Mouse (Mus musculus): ENCODE data around the gene Fnbp1. TPM values are rescaled to one million over a fixed set of nuclear protein-coding genes. Genes with fewer than 3 reads are reported as not detected.

Fnbp1 gene
- polyA plus RNA-seq, 1 experiment, result 46.3 TPM

DNA sequence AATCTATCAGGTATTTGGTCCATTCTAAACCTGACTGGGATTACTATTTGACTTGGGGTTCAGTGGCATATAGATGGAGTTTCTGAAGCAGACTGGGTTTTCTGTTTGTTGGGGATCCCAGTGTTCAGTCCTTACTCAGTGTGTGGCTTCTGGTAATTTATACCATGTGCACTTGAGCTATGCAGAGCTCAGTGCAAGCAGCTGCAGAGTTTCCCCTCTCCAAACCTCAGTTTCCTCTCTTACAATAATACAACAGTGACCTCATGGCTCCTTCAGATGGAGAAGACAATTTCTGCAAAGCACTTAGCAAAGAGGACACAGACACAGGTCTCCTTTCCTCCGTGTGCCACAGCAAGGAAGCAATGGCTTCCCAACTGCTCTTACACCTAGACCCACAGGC, 3.1 kb upstream of the Fnbp1 start:
- no peak for DNase-seq (ENCODE audit: low read depth)
- TF ChIP-seq POLR2A (IDR thresholded peaks at IDR 0.05; ENCODE audit: borderline replicate concordance, extremely low read depth, insufficient read depth, insufficient read length, poor library complexity, severe bottlenecking), result no peak
- TF ChIP-seq CTCF (IDR thresholded peaks at IDR 0.05; ENCODE audit: borderline replicate concordance, extremely low read depth, insufficient read depth, insufficient read length), result no peak

DNA sequence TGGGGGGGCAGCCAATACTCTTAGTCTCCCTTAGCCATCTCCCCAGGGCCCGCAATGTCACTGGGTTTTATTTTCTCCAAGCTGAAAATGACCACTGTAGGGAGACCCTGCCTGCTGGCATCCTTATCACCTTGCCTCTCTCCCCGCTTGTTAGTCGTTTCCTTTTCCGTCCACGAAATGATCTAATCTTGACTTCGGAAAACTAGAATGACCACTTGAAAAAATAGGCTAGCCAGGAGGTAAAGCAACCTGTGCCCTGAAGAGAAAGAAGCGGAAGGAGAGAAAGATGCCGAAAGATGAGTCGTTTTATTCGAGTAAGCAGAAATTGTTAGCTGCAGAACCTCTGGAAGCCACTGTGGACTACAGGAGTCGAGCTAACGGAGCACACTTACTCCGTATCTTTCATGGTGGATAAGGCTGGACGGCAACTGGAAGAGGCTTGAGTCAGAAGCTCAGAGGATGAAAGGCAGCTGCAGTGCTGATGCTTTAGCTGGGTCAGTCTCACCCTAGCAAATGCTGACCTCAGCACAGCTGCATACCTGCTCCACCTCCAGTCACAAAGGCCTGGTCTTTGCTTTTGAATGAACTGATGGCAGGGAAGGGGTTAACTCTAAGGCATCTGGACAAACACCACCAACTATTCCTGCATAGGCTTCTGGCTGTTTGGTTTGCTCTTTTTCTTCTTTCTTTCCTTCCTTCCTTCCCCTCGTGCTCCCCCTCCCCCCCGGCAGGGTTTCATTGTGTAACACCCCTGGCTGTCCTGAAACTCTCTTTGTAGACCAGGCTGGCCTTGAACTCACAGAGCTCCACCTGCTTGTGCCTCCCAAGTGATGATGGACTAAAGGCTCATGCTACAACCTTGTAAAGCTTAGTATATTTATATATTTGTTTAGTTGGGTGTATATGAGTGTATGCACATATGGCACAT, 2.2 kb upstream of the Fnbp1 start:
- TF ChIP-seq CTCF (IDR thresholded peaks at IDR 0.05; ENCODE audit: borderline replicate concordance, extremely low read depth, insufficient read depth, insufficient read length), result no peak
- TF ChIP-seq POLR2A (IDR thresholded peaks at IDR 0.05; ENCODE audit: borderline replicate concordance, extremely low read depth, insufficient read depth, insufficient read length, poor library complexity, severe bottlenecking), result no peak
- no peak for DNase-seq (ENCODE audit: low read depth)

DNA sequence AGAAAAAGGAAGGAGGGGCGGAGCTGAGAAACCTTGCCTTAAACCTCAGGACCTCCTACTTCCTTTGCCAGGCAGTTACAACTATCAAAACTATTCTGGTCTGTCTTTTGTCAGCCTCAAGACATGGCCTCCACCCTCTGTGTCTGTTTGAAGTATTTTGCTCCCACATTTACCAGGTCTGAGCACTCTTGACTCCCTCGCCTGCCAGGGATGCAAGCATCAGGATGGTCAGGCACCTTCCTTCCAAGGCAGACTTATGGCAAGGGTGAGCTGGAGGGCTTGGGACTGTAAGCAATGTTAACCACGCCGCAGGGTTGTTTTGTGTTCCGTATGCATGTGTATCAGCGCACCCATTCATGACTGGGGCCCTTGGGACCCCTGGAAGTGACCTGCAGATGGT, 1.5 kb upstream of the Fnbp1 start:
- TF ChIP-seq POLR2A (IDR thresholded peaks at IDR 0.05; ENCODE audit: borderline replicate concordance, extremely low read depth, insufficient read depth, insufficient read length, poor library complexity, severe bottlenecking) (no peak), CTCF (IDR thresholded peaks at IDR 0.05; ENCODE audit: borderline replicate concordance, extremely low read depth, insufficient read depth, insufficient read length) (no peak)
- no peak for DNase-seq (ENCODE audit: low read depth)

DNA sequence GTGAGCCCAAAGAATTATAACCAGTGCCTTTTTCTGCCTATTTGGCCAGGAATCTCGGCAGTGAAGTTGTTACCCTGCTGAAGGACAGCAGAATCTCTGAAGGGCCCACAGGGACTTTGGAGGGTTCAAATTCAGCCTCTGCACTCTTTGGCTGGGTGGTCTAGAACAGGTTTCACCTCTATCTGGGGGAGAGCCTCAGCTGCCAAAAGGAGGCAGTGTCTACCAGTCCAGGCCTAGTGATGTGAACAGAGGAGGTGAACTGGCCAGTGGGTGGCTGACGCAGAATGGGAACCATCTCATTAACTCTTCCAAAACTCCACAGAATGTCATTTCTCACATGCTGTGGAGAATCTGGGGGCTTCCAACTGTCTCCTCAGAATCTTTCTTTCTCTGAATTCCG, 697 bp upstream of the Fnbp1 start:
- TF ChIP-seq CTCF (IDR thresholded peaks at IDR 0.05; ENCODE audit: borderline replicate concordance, extremely low read depth, insufficient read depth, insufficient read length) (no peak), POLR2A (IDR thresholded peaks at IDR 0.05; ENCODE audit: borderline replicate concordance, extremely low read depth, insufficient read depth, insufficient read length, poor library complexity, severe bottlenecking) (no peak)
- DNase-seq (ENCODE audit: low read depth), result no peak

DNA sequence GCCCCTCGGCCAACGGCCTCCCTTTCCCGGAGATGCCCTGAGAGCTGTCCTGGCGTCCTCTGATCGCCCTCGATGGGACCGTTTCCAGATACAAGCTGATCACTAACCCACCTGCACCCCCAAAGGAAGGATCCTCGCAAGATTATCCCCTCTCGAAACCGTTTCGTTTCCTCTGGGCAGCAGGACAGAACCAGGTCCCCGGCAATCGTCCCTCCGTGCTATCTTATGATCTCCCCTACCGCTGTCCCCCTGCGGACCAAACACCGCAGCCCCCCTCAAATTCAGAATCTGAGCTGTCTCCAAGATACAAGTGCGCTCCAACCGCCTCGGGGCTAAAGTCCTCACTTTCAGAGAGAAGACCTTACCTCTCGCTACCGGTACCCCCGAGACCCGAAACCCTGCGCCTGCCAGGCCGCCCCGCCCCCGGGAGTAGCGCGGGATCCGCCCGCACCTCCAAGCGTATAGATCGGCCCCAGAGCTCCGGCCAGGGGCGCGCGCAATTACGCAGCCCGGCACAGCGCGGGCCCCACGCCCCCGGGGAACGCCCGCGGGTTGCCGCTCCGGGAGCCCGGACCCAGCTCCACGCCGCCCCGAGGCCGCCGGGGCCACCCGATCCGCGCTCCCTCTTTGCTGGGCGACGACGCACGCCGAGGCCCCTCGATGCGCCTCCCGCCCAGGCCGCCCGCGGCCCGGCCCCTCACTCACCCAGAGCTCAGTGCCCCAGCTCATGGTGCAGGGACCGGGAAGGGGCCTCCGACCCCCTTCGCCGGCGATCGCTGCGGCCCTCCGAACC, 538 bp downstream of the Fnbp1 start:
- peak; percentile 42 for DNase-seq (ENCODE audit: low read depth)
- TF ChIP-seq CTCF (IDR thresholded peaks at IDR 0.05; ENCODE audit: borderline replicate concordance, extremely low read depth, insufficient read depth, insufficient read length), result no peak
- TF ChIP-seq POLR2A (IDR thresholded peaks at IDR 0.05; ENCODE audit: borderline replicate concordance, extremely low read depth, insufficient read depth, insufficient read length, poor library complexity, severe bottlenecking), result no peak

DNA sequence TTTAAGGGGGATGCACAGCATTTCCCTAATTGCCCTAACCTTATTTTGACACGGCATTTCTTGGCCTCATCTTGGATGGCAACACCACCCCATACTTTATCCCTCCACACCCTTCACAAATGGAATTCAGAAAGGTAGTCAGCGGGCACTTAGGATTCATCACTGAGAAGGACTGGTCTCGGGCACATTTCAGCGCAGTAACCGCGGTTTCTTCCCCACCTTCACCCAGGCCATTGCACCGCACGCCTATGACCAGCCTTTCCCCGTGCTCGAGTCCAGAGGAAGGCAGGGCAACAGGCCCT, 1.1 kb downstream of the Fnbp1 start:
- no peak for TF ChIP-seq CTCF (IDR thresholded peaks at IDR 0.05; ENCODE audit: borderline replicate concordance, extremely low read depth, insufficient read depth, insufficient read length)
- TF ChIP-seq POLR2A (IDR thresholded peaks at IDR 0.05; ENCODE audit: borderline replicate concordance, extremely low read depth, insufficient read depth, insufficient read length, poor library complexity, severe bottlenecking), result no peak
- peak; percentile 7 for DNase-seq (ENCODE audit: low read depth)

DNA sequence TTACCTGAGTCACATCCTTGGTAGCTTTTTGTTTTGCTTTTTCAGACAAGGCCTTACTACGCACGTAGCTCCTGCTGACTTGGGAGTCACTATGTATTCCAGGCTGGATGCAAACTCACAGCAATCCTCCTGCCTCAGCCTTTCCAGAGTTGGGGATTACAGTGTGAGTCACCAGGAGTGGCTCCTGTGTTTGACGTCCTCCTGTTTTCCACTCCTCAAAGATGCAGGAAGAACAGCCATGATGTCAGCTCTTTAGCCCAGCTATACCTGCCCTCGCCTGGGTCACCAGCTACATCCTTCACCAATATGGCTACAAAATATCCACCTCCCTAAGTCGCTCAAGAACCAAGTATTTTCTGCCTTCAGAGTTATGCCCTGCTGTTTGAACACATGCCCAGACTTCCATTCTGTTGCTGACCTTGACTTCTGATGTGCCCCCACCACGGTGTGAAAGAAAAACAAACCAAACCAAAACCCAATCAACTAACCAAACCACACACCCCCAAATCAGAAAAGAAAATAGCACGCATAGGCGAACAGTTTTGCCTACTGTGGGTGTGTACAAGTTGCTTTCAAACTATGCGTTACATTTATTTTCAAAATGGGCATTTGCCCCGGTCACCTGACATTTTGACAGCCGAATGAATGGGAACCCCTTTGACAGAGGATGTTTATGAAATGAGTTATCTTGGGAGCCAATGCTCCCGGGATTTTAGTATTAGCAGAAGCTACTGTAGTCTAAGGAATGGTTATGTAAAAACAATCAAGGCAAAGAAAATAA, 1.6 kb downstream of the Fnbp1 start:
- TF ChIP-seq POLR2A (IDR thresholded peaks at IDR 0.05; ENCODE audit: borderline replicate concordance, extremely low read depth, insufficient read depth, insufficient read length, poor library complexity, severe bottlenecking), result no peak
- TF ChIP-seq CTCF (IDR thresholded peaks at IDR 0.05; ENCODE audit: borderline replicate concordance, extremely low read depth, insufficient read depth, insufficient read length), result no peak
- no peak for DNase-seq (ENCODE audit: low read depth)

DNA sequence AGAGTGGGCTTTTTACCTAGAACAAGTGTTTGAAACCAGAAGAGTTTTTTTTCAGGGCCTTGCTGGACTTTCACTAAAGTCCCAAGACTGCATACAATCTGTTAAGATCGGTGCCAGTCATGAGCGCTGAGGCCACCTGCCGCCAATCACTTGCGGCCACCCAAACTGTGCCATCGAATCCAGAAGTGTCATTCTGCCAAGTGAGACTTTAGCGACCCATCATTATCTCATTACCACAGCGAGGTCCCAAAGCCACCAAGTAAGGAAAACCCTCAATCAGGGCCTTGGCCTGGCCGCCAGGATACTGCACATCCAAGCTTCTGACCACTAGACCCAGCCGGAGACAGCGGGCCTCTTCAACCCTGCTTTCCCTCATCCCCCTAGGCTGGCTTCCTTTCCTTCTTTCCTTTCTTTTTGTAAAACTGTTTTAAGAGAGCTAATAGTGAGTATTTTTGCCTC, 2.6 kb downstream of the Fnbp1 start:
- TF ChIP-seq CTCF (IDR thresholded peaks at IDR 0.05; ENCODE audit: borderline replicate concordance, extremely low read depth, insufficient read depth, insufficient read length), result no peak
- TF ChIP-seq POLR2A (IDR thresholded peaks at IDR 0.05; ENCODE audit: borderline replicate concordance, extremely low read depth, insufficient read depth, insufficient read length, poor library complexity, severe bottlenecking), result no peak

DNA sequence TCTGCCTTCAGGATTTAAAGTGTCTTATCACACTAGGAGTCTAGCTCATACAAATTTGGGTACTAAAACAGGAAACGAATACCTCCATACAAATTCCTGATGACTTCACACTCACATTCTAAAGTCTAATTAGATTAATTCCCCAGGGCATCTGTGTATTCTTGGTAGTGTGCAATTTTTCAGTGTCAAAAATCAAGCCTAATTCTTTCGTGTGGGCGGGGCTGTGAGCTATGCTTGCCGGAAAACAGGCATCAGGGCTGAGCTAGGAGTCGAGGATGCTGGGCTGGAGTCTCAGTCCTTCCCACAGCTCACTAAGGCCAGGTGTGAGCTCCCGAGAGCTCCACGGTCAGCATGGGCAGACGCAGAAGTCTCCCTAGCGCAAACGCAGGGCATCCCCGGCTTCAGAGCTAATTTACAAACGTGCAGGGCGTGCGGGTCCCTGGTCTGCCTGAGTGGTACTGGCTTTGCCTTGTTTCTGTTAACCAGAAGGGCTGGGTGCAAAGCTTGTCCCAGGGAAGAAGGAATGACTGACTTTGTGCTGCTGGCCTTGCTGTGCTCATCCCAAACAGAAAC, 4.7 kb downstream of the Fnbp1 start:
- no peak for DNase-seq (ENCODE audit: low read depth)
- no peak for TF ChIP-seq CTCF (IDR thresholded peaks at IDR 0.05; ENCODE audit: borderline replicate concordance, extremely low read depth, insufficient read depth, insufficient read length)

More for the DNA sequence above, 2.6 kb downstream of the Fnbp1 start:
- no peak for DNase-seq (ENCODE audit: low read depth)

DNA sequence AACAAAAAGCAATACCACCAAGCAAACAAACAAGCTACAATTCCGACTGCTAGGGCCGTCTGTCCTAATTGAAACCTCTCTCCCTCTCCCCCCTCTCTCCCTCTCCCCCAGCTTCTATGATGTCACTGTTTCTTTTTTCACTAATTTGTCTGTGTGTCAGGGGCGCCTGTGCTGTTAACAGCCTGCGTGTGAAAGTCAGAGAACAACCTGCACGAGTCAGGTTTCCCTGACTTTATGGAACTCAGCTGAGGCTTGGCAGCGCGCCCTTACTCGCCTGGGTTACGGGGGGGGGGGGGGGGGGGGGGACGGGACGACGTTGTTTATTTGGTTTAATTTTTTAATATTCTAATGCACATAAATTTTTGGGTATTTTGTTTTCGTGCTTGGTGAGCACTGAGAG, 5.5 kb downstream of the Fnbp1 start:
- TF ChIP-seq CTCF (IDR thresholded peaks at IDR 0.05; ENCODE audit: borderline replicate concordance, extremely low read depth, insufficient read depth, insufficient read length), result no peak
- no peak for TF ChIP-seq POLR2A (IDR thresholded peaks at IDR 0.05; ENCODE audit: borderline replicate concordance, extremely low read depth, insufficient read depth, insufficient read length, poor library complexity, severe bottlenecking)
- no peak for DNase-seq (ENCODE audit: low read depth)

DNA sequence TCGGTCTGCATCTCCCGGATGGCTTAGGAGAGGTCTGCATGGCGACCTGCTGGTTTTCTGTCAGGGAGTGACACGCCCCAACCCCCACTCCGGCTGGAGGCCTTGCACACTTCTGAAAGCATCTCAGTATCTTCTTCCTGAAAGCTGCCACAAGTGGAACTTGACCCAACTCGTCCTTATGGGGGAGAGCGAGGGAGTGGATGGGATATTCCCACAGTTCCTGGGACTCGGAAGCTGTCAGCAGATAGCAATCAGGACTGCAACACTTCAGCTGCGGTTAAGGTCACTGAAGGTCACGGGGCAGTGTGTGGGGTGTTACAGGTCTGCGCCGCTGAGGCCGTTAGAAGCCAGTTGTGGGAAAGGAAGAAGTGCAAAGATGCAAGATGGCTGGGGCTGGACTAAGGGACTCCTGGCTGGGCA, 6.3 kb downstream of the Fnbp1 start:
- TF ChIP-seq POLR2A (IDR thresholded peaks at IDR 0.05; ENCODE audit: borderline replicate concordance, extremely low read depth, insufficient read depth, insufficient read length, poor library complexity, severe bottlenecking) (no peak), CTCF (IDR thresholded peaks at IDR 0.05; ENCODE audit: borderline replicate concordance, extremely low read depth, insufficient read depth, insufficient read length) (no peak)
- no peak for DNase-seq (ENCODE audit: low read depth)

Measured in brain, embryonic 14.5 days (tissue).